Mouse (Mus musculus) kidney, embryonic 14.5 days (tissue): ENCODE results near the gene Gldc. TPM values are rescaled to one million over a fixed set of nuclear protein-coding genes. Genes with fewer than 3 reads are reported as not detected.

Source experiments
- ATAC-seq: fragments of 200-750 bp; cut with Nextera tagmentation; 2 replicates; pipeline ENCODE4 v1.8.0; 2017; ENCODE audit warnings: moderate number of reproducible peaks, mild to moderate bottlenecking, moderate TSS enrichment, moderate library complexity; ENCODE audit not compliant: low FRiP score, low TSS enrichment
- H3K27ac ChIP-seq: fragments of 300-500 bp; sonication (generic); 2 replicates; pipeline ENCODE4 v1.5.1; 2014; ENCODE audit warnings: low read depth, mild to moderate bottlenecking, low read length, moderate library complexity, mixed read lengths
- H3K27me3 ChIP-seq: fragments of 300-500 bp; sonication (generic); 2 replicates; pipeline ENCODE4 v1.6.1; 2014; ENCODE audit warnings: mild to moderate bottlenecking, low read length; ENCODE audit not compliant: control insufficient read depth, insufficient read depth
- H3K36me3 ChIP-seq: fragments of 300-500 bp; sonication (generic); 2 replicates; pipeline ENCODE4 v1.6.1; 2014; ENCODE audit warnings: low read length, mixed read lengths; ENCODE audit not compliant: control insufficient read depth, insufficient read depth
- H3K4me1 ChIP-seq: fragments of 300-500 bp; sonication (generic); 2 replicates; pipeline ENCODE4 v1.6.1; 2014; ENCODE audit warnings: low read length, mixed read lengths; ENCODE audit not compliant: control insufficient read depth, insufficient read depth
- H3K4me2 ChIP-seq: fragments of 300-500 bp; sonication (generic); replicated peaks from 2 replicates; pipeline ENCODE4 v1.6.1; 2014; ENCODE audit warnings: low read depth, mild to moderate bottlenecking, low read length
- H3K4me3 ChIP-seq: fragments of 300-500 bp; sonication (generic); 2 replicates; pipeline ENCODE4 v1.5.1; 2014; ENCODE audit warnings: mild to moderate bottlenecking, low read length
- H3K9ac ChIP-seq: fragments of 300-500 bp; sonication (generic); 2 replicates; pipeline ENCODE4 v1.6.1; 2014; ENCODE audit warnings: low read depth, mild to moderate bottlenecking, low read length, moderate library complexity
- H3K9me3 ChIP-seq: fragments of 300-500 bp; sonication (generic); 2 replicates; pipeline ENCODE4 v1.6.1; 2016; ENCODE audit warnings: low read length; ENCODE audit not compliant: control insufficient read depth
- WGBS: fragments of 180-500 bp; shearing (Covaris S2); extraction: QIAGEN DNeasy Blood & Tissue Kit; methylation state at CpG from one replicate; pipeline ENCODE4 v1.1.7; 2014; 5-methylcytosine and 5-hydroxymethylcytosine counted together
- polyA plus RNA-seq: library from polyadenylated mRNA; unstranded; fragments of >200 nt; fragmentation: Nextera tagmentation; extraction: Ambion mirVana; gene quantifications from 2 replicates; pipeline ENCODE4 v1.2.1, GENCODE M21; 2014

Gene Gldc
- polyA plus RNA-seq, 1 experiment from 2014 or later: 15.4 TPM

- no peak overlapping the region for H3K9ac ChIP-seq
- H3K36me3 ChIP-seq: no peaks in the 10 kb centered on the region
- H3K27me3 ChIP-seq: no peaks in the 10 kb centered on the region
- no peak overlapping the region for H3K4me2 ChIP-seq
- H3K4me3 ChIP-seq: no peak overlapping the region
- peaks cover 2% of the 10 kb centered on the region; the same call in 1 of the 2 replicates for H3K9me3 ChIP-seq
- no peak overlapping the region for H3K27ac ChIP-seq
- ATAC-seq: no peak
- 84% methylated on average over 6 of the region's 6 CpGs for WGBS
- no peaks in the 10 kb centered on the region for H3K4me1 ChIP-seq
Observed at GRCm38 (mm10) chr19:30105045-30105842, 70.0 kb downstream of the Gldc start.

GRCm38 (mm10) chr19:30102620-30103019 is 72.6 kb downstream of the Gldc start:
- Histone ChIP-seq H3K4me2 (no peak overlapping the region), H3K9me3 (peaks cover 12% of the 10 kb centered on the region), H3K36me3 (peaks cover 13% of the 10 kb centered on the region; the same call in 1 of the 2 replicates), H3K9ac (no peak overlapping the region), H3K4me3 (no peak overlapping the region), H3K27me3 (no peaks in the 10 kb centered on the region), H3K4me1 (no peaks in the 10 kb centered on the region), H3K27ac (no peak overlapping the region)
- WGBS: 88% methylated on average over 6 of the region's 6 CpGs
- no peak for ATAC-seq

- H3K27me3 ChIP-seq: no peaks in the 10 kb centered on the region
Observed at GRCm38 (mm10) chr19:30100571-30100970, 74.7 kb downstream of the Gldc start.

GRCm38 (mm10) chr19:30097039-30097438 is 78.2 kb downstream of the Gldc start:
- no peaks in the 10 kb centered on the region for H3K27me3 ChIP-seq
- no peak overlapping the region for H3K27ac ChIP-seq
- H3K36me3 ChIP-seq: peaks cover 57% of the 10 kb centered on the region
- H3K9ac ChIP-seq: no peak overlapping the region
- peaks cover 12% of the 10 kb centered on the region for H3K9me3 ChIP-seq
- no peak for ATAC-seq
- H3K4me2 ChIP-seq: no peak overlapping the region
- no peak overlapping the region for H3K4me3 ChIP-seq
- no peaks in the 10 kb centered on the region for H3K4me1 ChIP-seq
- 85% methylated on average over 4 of the region's 4 CpGs for WGBS

More at GRCm38 (mm10) chr19:30100571-30100970, 74.7 kb downstream of the Gldc start:
- Histone ChIP-seq H3K4me3 (no peak overlapping the region), H3K36me3 (peaks cover 29% of the 10 kb centered on the region), H3K4me1 (no peaks in the 10 kb centered on the region), H3K4me2 (no peak overlapping the region), H3K9me3 (peaks cover 12% of the 10 kb centered on the region), H3K27ac (no peak overlapping the region), H3K9ac (no peak overlapping the region)
- 95% methylated on average over 12 of the region's 12 CpGs for WGBS
- no peak for ATAC-seq

GRCm38 (mm10) chr19:30096186-30096585 is 79.0 kb downstream of the Gldc start:
- Histone ChIP-seq H3K4me3 (no peak overlapping the region), H3K4me1 (no peaks in the 10 kb centered on the region), H3K27ac (no peak overlapping the region), H3K27me3 (no peaks in the 10 kb centered on the region), H3K36me3 (peaks cover 64% of the 10 kb centered on the region), H3K9ac (no peak overlapping the region), H3K9me3 (peaks cover 12% of the 10 kb centered on the region), H3K4me2 (no peak overlapping the region)
- ATAC-seq: 0 out of 2 replicates have a peak, but pooled peaks have one; percentile 28
- 84% methylated on average over 3 of the region's 3 CpGs for WGBS

GRCm38 (mm10) chr19:30091644-30092295 is 83.5 kb downstream of the Gldc start:
- H3K4me2 ChIP-seq: no peak overlapping the region
- no peak overlapping the region for H3K9ac ChIP-seq
- no peaks in the 10 kb centered on the region for H3K27me3 ChIP-seq
- WGBS: 93% methylated on average over 12 of the region's 12 CpGs
- H3K27ac ChIP-seq: no peak overlapping the region
- H3K4me1 ChIP-seq: no peaks in the 10 kb centered on the region
- no peaks in the 10 kb centered on the region for H3K9me3 ChIP-seq
- ATAC-seq: no peak
- peaks cover 85% of the 10 kb centered on the region for H3K36me3 ChIP-seq
- H3K4me3 ChIP-seq: no peak overlapping the region

GRCm38 (mm10) chr19:30090163-30090562 is 85.1 kb downstream of the Gldc start:
- 83% methylated on average over 6 of the region's 6 CpGs for WGBS
- no peak overlapping the region for H3K9ac ChIP-seq
- no peak for ATAC-seq
- H3K36me3 ChIP-seq: peaks cover 84% of the 10 kb centered on the region
- no peaks in the 10 kb centered on the region for H3K27me3 ChIP-seq
- H3K4me3 ChIP-seq: no peak overlapping the region
- H3K9me3 ChIP-seq: no peaks in the 10 kb centered on the region
- H3K4me1 ChIP-seq: no peaks in the 10 kb centered on the region
- H3K27ac ChIP-seq: no peak overlapping the region
- no peak overlapping the region for H3K4me2 ChIP-seq

GRCm38 (mm10) chr19:30065797-30066196 is 109.4 kb downstream of the Gldc start:
- H3K4me2 ChIP-seq: no peak overlapping the region
- H3K27me3 ChIP-seq: no peaks in the 10 kb centered on the region
- WGBS: 75% methylated on average over 4 of the region's 4 CpGs
- no peak overlapping the region for H3K27ac ChIP-seq
- no peak overlapping the region for H3K4me3 ChIP-seq
- H3K9ac ChIP-seq: no peak overlapping the region
- no peaks in the 10 kb centered on the region for H3K9me3 ChIP-seq
- no peak for ATAC-seq
- peaks cover 8% of the 10 kb centered on the region; the same call in 1 of the 2 replicates for H3K36me3 ChIP-seq
- H3K4me1 ChIP-seq: no peaks in the 10 kb centered on the region

GRCm38 (mm10) chr19:30054218-30054617 is 121.0 kb downstream of the Gldc start:
- Histone ChIP-seq H3K4me2 (no peak overlapping the region), H3K9me3 (no peaks in the 10 kb centered on the region), H3K9ac (no peak overlapping the region), H3K36me3 (peaks cover 10% of the 10 kb centered on the region; the same call in 1 of the 2 replicates), H3K27me3 (no peaks in the 10 kb centered on the region), H3K27ac (no peak overlapping the region), H3K4me3 (no peak overlapping the region), H3K4me1 (no peaks in the 10 kb centered on the region)
- 93% methylated on average over 2 of the region's 2 CpGs for WGBS
- ATAC-seq: no peak
